Mouse (Mus musculus): ENCODE data around the gene Gm7361. TPM values are rescaled to one million over a fixed set of nuclear protein-coding genes. Genes with fewer than 3 reads are reported as not detected.
A peak's percentile ranks its signal among the peaks of the same experiment; 100 is the strongest.
"Not testable (repeated sequence)": the region's sequence is repeated elsewhere in the genome, so short reads cannot be mapped to it uniquely, and the experiment has no call there.

The Gm7361 gene
- polyA plus RNA-seq (2012; rRNA removed): not detected in 2 replicates

DNA sequence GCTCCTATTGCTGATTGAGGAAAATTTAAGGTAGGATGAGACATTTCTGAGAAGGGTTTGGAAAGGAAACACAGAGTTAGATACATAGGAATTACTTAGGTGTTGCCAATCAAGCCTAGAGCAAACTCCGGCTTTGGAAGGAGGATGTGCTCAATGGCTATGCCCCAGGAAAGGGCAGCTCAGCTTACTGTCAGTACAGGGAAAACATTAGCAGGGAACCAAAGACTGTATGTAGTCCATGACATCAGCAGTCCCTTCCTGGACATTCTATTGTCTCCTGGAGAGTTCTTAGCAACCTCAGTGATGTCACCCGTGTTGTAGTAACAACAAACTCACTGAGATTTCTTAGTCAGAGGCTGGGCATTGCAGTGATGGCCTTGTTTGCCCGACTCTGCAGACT is at the start of gene Gm7361:
Gm7361 (plus strand) TSS at position 301 of the 400 bp plus-strand sequence.
- DNase-seq (ENCODE audit: low read depth): not testable (repeated sequence)

DNA sequence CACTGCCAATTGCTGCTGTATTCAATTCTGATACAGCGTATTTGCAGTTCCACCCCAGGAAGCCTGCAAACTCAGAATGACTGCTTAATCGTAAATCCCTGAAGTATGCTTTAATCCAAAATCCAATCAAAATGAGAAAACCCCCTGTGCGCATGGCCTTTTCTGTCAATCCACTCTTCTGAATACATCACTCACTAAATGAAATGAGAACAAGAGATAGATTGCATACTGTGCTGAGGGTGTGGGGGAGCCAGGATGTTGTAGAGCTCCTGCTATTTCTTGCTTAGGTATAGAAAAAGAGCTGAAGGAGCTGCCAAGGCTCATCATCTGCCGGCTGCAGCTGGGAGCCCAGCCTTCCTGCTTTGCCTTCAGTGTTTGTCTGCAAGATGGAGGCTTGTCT is 46.5 kb upstream of the Gm7361 start:
- DNase-seq (ENCODE audit: low read depth): no peak

DNA sequence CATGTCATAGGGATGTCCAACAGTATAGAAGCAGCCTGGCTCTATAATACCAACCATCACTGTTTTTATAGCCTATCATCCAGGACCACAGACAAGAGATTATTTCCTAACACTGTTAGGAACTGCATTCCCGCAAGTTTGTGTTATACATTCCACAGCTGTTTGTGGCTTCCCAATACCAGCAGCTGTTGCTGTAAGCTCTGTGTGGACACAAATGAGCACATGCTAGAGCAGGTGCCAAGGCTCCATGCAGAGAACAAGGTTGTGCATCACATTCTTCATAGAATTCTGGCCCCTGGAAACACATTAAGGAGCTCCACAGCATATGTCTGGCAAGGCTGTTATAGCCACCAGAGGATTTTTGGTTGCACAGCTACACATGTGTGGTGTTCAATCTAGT is 35.4 kb upstream of the Gm7361 start:
- no peak for DNase-seq (ENCODE audit: low read depth)

- DNase-seq (ENCODE audit: low read depth): not testable (repeated sequence)
These were observed 9.2 kb downstream of the Gm7361 start for GRCm38 (mm10) chr5:26266656-26267055.

- no peak for DNase-seq (ENCODE audit: low read depth)
These were observed 22.9 kb downstream of the Gm7361 start for GRCm38 (mm10) chr5:26280361-26280760.

DNA sequence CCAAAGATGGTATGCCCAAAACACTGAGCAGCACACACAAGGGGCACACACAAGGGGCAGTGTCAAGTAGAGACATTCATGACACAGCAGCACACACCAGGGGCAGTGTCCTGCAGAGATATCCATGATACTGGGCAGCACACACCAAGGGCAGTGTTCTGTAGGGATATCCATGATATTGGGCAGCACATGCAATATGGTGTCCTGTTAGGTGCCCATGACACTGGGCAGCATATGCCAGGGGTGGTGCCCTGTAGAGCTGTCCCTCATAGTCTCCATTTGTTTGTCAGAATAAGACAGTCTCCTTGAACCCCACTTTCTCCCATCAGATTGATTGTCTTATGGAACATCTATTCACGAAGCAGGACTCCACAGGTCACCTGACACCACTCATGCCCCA is 24.2 kb downstream of the Gm7361 start:
- no peak for DNase-seq (ENCODE audit: low read depth)

- peak; percentile 1 for DNase-seq (ENCODE audit: low read depth)
These were observed 24.8 kb downstream of the Gm7361 start for GRCm38 (mm10) chr5:26282282-26282681.

GRCm38 (mm10) chr5:26283399-26283798 is 25.9 kb downstream of the Gm7361 start:
- DNase-seq (ENCODE audit: low read depth): no peak

DNA sequence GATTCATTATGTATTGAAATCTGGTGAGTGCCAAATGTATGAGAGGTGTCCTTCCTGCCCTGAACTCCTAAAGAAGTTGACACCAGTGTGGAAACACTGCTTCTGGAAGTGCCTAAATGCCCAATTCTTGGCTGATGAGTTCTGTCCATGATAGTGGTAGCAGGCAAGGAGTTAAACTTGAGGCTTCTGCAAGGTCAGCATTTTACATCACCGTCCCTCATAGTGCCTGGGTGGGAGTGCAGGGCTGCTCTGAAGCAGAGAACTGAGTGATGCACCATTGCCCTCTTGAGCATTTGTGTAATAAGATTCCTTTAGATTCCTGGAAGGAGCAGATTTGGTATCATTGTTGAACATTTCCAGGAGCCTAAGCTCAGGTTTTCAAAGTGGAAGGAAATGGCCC is 34.1 kb downstream of the Gm7361 start:
- no peak for DNase-seq (ENCODE audit: low read depth)

DNA sequence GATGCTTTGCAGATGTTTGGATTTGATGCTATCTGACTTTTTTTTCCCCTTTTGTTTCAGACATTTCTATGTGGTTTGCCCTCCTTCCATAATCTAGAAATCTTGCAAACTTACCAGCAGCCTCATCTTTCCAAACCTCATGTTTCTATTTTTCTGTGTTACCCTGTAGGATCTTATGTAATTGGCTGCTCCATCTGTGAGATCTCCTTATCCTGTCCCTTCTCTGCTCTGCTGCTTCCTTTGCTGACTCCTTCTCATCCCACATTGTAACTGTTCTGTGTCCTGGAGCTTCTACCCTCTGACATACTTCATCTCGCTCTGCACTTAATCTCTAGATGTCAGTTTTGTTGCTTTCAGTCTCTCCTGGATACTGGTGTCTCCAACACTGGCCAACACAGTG is 35.8 kb downstream of the Gm7361 start:
- DNase-seq (ENCODE audit: low read depth): no peak

Other genes starting within 250 kb of the Gm7361 start
- not detected in 2 replicates for gene Gm5862, start 234.8 kb upstream of the Gm7361 start, polyA plus RNA-seq (2012; rRNA removed)
- 0.04 TPM in 1 of 2 replicates, not detected in the other for gene Speer4a, start 218.1 kb upstream of the Gm7361 start, polyA plus RNA-seq (2012; rRNA removed)
- not detected in 2 replicates for gene Gm7347, start 199.1 kb upstream of the Gm7361 start, polyA plus RNA-seq (2012; rRNA removed)
- not detected in 2 replicates for gene Gm10471, start 168.4 kb upstream of the Gm7361 start, polyA plus RNA-seq (2012; rRNA removed)
- not detected in 2 replicates for gene 5031410I06Rik, start 152.3 kb upstream of the Gm7361 start, polyA plus RNA-seq (2012; rRNA removed)
- not detected in 2 replicates for gene Gm10220, start 136.3 kb upstream of the Gm7361 start, polyA plus RNA-seq (2012; rRNA removed)

All from gonadal fat pad, adult 2 months (tissue).